Mouse (Mus musculus) kidney, adult 11 months (tissue): ENCODE measurements around the gene Pxn.

Experiments
- DNase-seq: peaks from one replicate; pipeline ENCODE4 v3.0.0; 2022

The Pxn gene

GRCm38 (mm10) chr5:115554536-115555291, 48.2 kb downstream of the Pxn start:
- no peak for DNase-seq

DNA sequence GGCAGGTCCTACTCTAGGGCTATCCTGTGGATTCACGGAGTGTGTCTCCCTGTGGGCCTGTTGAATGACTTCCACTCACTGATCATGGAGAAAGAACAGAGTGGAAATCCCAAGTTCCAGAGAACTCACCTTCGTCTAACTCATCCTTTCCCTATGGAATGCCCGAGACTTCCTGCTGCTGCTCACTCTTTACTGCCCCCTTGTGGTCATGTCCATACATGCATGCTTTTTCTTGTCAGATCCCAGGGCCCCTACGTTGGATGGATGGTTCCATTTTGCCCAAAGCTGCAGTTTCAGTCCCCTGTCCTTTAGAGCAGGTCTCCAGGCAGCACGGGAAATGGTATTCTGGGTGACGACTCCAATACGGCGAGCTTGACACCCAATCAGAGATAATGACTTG, 49.7 kb downstream of the Pxn start:
- peak; percentile 72 for DNase-seq

DNA sequence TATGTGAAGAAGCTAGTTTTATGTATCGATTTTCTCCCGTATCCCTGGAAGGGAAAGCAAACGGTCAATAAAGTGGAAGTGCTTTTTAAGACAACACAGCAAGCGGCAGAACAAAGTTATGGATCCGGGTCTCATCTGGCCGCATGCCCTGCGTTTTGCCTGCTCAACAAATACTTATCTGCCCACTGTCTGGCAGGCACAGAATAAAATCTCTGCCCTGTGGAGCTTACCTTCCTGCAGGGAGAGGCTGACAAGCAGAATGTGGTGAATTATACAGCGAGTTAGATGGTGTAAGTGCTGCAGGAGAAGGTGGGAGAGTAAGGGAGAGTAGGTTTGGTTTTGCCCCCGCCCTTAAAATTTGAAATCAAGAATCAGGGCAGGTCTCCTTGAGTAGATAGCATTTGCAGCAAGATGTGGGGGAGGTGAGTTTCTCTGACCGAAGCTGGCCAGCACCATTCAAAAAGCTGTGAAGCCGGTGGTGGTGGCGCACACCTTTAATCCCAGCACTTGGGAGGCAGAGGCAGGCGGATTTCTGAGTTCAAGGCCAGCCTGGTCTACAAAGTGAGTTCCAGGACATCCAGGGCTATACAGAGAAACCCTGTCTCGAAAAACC, 51.8 kb downstream of the Pxn start:
- DNase-seq = no peak

- DNase-seq = peak; percentile 99
These were observed 53.0 kb downstream of the Pxn start, which contains the start of gene Rplp0 for GRCm38 (mm10) chr5:115559237-115560101. Gene Rplp0, plus strand, starts transcription at chr5:115559467.

DNA sequence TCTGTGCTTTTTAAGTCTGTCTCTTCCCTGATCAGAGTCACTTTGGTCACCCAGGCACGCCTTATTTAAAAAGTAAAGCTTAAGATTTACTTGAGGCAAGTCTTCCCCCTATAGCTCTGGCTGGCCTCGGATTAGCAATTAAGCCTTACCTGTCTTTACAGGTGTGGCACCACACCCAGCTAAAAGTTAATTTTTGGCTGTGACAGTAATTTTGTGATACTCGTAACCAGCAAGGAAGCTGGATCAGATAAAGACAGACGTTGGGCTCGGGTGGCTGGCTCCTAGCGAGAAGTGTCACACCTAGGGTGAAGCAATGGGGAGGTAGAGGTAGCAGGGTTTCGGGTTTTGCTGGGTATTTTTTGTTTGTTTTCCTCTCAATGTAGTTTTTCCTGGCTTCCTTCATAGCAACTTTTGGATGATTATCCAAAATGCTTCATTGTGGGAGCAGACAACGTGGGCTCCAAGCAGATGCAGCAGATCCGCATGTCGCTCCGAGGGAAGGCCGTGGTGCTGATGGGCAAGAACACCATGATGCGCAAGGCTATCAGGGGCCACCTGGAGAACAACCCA, 53.9 kb downstream of the Pxn start:
- no peak for DNase-seq

DNA sequence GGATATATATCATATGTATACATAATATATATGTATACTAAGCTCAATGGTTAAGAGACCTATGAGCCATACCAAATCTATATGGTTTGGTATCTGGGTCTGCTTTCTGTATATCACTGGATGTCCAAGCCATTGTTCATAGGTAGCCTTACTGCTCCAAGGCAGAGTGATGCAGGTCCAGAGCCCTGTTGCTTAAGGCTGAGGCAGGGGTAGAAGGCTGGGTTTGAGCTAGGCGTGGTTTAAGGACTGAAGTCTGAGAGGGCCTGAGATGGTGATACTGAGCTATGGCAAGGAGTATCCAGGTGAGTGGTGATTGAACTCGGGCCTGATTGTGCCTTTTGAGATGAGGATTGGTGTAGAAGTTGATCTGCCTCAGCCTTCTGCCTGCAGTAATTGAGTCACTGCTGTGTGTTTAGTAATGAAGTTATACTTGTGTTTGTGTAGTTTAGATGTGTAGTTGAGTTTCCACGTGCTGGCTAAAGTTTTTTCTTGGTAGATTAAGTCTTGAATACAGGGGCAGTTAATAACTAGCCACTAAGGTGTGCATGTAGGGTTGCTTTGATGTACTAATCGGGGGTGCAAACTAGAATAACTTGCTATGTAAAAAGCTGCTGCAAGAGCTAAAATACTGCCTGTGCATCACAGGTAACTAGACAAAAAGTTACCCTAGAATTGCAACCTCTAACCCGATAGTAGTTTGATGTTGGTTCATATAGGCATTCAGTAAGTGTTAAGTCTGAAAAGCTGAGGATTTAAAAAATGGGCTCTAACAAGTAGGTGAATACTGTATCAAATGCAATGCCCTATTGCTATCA, 57.5 kb downstream of the Pxn start:
- no peak for DNase-seq

- peak; percentile 68 for DNase-seq
These were observed 58.4 kb downstream of the Pxn start, which contains the start of gene Gcn1l1 for GRCm38 (mm10) chr5:115564737-115565393. Gene Gcn1l1, plus strand, starts transcription at chr5:115565254.

DNA sequence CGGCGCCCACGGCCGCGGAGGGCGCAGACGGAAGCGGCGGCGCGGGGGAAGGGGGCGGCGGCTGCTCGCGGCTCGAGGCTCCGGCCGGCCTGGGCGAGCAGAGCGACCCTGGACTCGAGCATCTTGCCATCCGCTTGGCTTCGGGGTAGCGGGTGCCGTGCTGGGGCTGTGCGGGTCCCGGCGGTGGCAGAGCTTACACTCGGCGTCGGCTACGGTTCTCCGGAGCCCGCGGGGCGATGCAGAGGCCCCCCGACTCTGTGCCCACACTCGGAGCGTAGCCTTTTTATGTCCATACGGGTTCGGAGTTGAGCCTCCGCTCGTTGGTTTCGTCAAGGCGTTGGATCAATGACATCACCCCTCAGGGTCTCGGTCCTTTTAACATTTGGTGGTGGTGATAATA, 58.9 kb downstream of the Pxn start:
- no peak for DNase-seq

DNA sequence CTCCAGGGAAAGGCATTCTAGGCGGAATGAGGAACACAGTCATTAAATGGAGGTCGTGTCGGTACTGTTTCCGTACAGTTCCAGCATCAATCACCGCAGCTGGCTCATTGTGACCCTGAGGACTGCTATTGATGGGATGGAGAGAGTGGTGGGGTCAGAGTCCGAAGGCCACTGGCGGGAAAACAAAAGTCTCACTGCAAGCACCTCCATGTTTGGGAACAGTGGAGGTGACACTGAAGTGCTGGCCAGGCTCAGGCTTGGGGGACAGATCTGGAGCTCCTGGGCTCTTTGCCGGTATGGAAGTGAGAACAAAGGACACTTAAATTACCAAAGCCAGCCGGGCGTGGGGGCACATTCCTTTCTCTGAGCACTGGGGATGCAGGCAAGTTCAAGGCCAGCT, 62.2 kb downstream of the Pxn start:
- DNase-seq = peak; percentile 66

GRCm38 (mm10) chr5:115569308-115569707, 62.8 kb downstream of the Pxn start:
- DNase-seq = no peak

- DNase-seq = no peak
These were observed 63.2 kb downstream of the Pxn start for GRCm38 (mm10) chr5:115569721-115570120.

DNA sequence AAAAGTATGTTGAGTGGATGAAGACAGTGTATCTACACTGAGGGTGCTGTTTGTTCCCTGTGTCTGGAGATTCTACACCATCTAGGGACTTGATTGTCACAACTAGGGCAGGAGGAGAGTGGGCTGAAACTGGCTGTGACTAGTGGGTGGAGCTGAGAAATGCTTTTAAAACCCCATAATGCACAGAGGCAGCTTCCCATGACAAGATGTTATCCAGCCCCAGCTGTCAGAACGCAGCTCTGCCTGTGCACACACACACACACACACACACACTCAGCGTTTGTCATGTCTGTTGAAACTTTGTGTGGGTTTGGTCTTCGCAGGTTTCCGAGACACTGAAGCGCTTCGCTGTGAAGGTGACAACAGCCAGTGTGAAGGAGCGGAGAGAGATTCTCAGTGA, 64.6 kb downstream of the Pxn start:
- DNase-seq = no peak

- peak; percentile 85 for DNase-seq
These were observed 66.4 kb downstream of the Pxn start for GRCm38 (mm10) chr5:115572679-115573535.

- DNase-seq = peak; percentile 71
These were observed 68.5 kb downstream of the Pxn start for GRCm38 (mm10) chr5:115574992-115575391.

DNA sequence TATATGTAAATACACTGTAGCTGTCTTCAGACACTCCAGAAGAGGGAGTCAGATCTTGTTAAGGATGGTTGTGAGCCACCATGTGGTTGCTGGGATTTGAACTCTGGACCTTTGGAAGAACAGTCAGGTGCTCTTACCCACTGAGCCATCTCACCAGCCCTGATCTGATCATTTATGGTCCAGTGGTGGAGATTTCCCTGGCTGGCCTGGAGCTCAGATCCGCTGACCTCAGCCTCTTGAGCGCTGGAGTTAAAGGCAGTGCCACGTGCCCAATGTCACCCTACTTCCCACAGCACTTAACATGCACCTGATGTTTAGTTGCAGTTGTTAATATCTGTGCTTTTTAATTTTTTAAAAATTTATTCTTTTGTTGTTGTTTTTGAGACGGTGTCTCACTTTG, 71.2 kb downstream of the Pxn start:
- DNase-seq = peak; percentile 55

- DNase-seq = no peak
These were observed 72.4 kb downstream of the Pxn start for GRCm38 (mm10) chr5:115578922-115579321.

GRCm38 (mm10) chr5:115579363-115579762, 72.9 kb downstream of the Pxn start:
- no peak for DNase-seq

DNA sequence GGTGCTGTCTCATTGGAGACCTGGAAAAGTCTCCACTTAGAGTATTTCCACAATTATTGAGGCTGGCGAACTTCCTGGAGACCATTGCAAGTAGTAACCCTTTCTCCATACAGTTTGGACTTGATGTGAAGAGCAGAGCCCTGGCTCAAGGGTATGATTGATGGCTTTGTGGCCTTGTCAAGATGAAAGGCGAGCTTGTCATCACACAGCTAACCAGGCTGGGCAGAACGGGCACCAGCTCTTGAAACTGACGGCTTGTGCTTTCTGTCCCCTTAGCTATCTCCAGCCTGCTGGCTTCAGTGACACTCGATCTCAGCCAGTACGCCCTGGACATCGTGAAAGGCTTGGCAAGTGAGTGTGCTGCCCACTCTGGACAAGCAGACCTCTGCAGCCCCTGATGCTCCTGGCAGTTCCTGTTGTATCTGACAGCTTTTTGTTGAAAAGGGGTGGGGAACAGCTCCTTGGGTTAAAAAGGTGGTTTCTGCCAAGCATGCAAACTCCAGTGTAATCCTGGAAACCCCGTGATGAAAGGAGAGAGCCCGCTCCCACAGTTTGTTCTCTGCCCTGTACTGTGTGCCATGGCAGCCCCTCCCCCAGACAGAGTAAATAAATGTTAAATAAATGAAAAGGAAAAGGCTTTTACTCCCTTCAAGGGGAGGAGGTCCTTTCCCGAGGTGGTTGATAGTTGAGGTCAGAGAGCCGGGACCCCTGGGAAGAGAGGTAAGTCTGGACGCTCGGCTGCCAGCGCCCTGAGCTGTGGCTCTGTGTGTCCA, 73.9 kb downstream of the Pxn start:
- no peak for DNase-seq

GRCm38 (mm10) chr5:115581662-115582061, 75.2 kb downstream of the Pxn start:
- no peak for DNase-seq

- peak; percentile 74 for DNase-seq
These were observed 79.1 kb downstream of the Pxn start for GRCm38 (mm10) chr5:115585616-115586015.
